Mouse (Mus musculus) hindbrain, postnatal 0 days (tissue): Measurements from ENCODE around the gene Olfr971. TPM values are rescaled to one million over a fixed set of nuclear protein-coding genes. Genes with fewer than 3 reads are reported as not detected.
"Not testable (repeated sequence)": the region's sequence is repeated elsewhere in the genome, so short reads cannot be mapped to it uniquely, and the experiment has no call there.

Experiments used
- ATAC-seq: fragments of 200-750 bp; cut with Nextera tagmentation; 2 replicates; pipeline ENCODE4 v1.8.0; 2017; ENCODE audit warnings: mild to moderate bottlenecking, moderate TSS enrichment, moderate library complexity
- DNase-seq: peaks from one replicate; pipeline ENCODE4 v3.0.0-alpha.2; 2015; ENCODE audit warnings: low spot score
- H3K27ac ChIP-seq: fragments of 300-500 bp; sonication (generic); 2 replicates; pipeline ENCODE4 v1.5.1; 2014; ENCODE audit warnings: mild to moderate bottlenecking
- H3K27me3 ChIP-seq: fragments of 300-500 bp; sonication (generic); 2 replicates; pipeline ENCODE4 v1.6.1; 2014; ENCODE audit warnings: low read length, mixed read lengths; ENCODE audit not compliant: insufficient read depth
- H3K36me3 ChIP-seq: fragments of 300-500 bp; sonication (generic); 2 replicates; pipeline ENCODE4 v1.6.1; 2014; ENCODE audit warnings: low read length, mixed read lengths; ENCODE audit not compliant: insufficient read depth
- H3K4me1 ChIP-seq: fragments of 300-500 bp; sonication (generic); 2 replicates; pipeline ENCODE4 v1.6.1; 2014; ENCODE audit warnings: antibody characterized with exemption, low read length, mixed read lengths; ENCODE audit not compliant: insufficient read depth
- H3K4me2 ChIP-seq: fragments of 300-500 bp; sonication (generic); 2 replicates; pipeline ENCODE4 v1.6.1; 2014; ENCODE audit warnings: low read depth, mild to moderate bottlenecking, low read length, moderate library complexity, mixed read lengths
- H3K4me3 ChIP-seq: fragments of 300-500 bp; sonication (generic); 2 replicates; pipeline ENCODE4 v1.5.1; 2014; ENCODE audit warnings: low read length
- H3K9ac ChIP-seq: fragments of 300-500 bp; sonication (generic); replicated peaks from 2 replicates; pipeline ENCODE4 v1.6.1; 2014; ENCODE audit warnings: mild to moderate bottlenecking, low read length, moderate library complexity, mixed read lengths
- H3K9me3 ChIP-seq: fragments of 300-500 bp; sonication (generic); 2 replicates; pipeline ENCODE4 v1.6.1; 2016; ENCODE audit warnings: low read length, mixed read lengths
- CTCF ChIP-seq: IDR thresholded peaks from 2 replicates; pipeline ENCODE4 v1.5.1; 2016; ENCODE audit warnings: antibody characterized with exemption, control low read depth, low read depth
- WGBS: fragments of 180-500 bp; shearing (Covaris S2); extraction: QIAGEN DNeasy Blood & Tissue Kit; methylation state at CpG from one replicate; pipeline ENCODE4 v1.1.7; 2014; 5-methylcytosine and 5-hydroxymethylcytosine counted together
- polyA plus RNA-seq: library from polyadenylated mRNA; unstranded; fragments of >200 nt; fragmentation: Nextera tagmentation; extraction: Ambion mirVana; gene quantifications from 2 replicates; pipeline ENCODE4 v1.2.1, GENCODE M21; 2015
- total RNA-seq: library from RNA; depleted of rRNA; stranded (reverse); fragments of >200 nt; gene quantifications from 2 replicates; pipeline ENCODE4 v1.2.3, GENCODE M21; 2014; rRNA removed

Olfr971 gene
- total RNA-seq (not detected in 2 replicates), polyA plus RNA-seq (not detected in 2 replicates)

DNA sequence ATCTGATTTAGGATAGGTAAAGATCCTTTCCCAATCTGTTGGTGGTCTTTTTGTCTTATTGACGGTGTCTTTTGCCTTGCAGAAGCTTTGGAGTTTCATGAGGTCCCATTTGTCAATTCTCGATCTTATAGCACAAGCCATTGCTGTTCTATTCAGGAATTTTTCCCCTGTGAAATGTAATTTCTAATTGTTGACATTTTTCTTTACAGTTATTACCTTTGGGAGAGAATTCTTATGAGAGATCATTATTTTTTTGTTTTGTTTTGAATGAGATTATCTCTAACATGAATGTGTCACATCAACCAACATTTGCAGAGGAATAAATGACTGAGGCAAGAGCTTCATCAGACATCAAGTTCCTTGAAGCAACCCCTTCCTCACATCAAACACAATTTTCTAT lies at the start of gene Olfr971:
Gene Olfr971, plus strand, starts transcription at position 301 of the 400 bp plus-strand sequence.
- not testable (repeated sequence) for H3K9me3 ChIP-seq, H3K27ac ChIP-seq, H3K9ac ChIP-seq, ATAC-seq, DNase-seq, H3K4me2 ChIP-seq, H3K27me3 ChIP-seq, H3K4me1 ChIP-seq, H3K36me3 ChIP-seq, H3K4me3 ChIP-seq
- WGBS: 89% methylated on average over 1 of the region's 2 CpGs

GRCm38 (mm10) chr9:39790558-39790957 lies 46.1 kb upstream of the Olfr971 start, which contains the start of gene Olfr969:
Gene Olfr969 (plus strand): TSS chr9:39790945.
- H3K36me3 ChIP-seq: no peaks in the 10 kb centered on the region
- no peak within 1 kb of the TSS for H3K27ac ChIP-seq
- no peaks in the 10 kb centered on the region for H3K9me3 ChIP-seq
- 78% methylated on average over 2 of the region's 2 CpGs for WGBS
- no peak within 1 kb of the TSS for H3K9ac ChIP-seq
- H3K4me3 ChIP-seq: no peak within 1 kb of the TSS
- ATAC-seq (no peak), DNase-seq (no peak)
- no peaks in the 10 kb centered on the region for H3K27me3 ChIP-seq
- no peak for TF ChIP-seq CTCF
- H3K4me1 ChIP-seq: no peaks in the 10 kb centered on the region
- H3K4me2 ChIP-seq: no peak within 1 kb of the TSS

DNA sequence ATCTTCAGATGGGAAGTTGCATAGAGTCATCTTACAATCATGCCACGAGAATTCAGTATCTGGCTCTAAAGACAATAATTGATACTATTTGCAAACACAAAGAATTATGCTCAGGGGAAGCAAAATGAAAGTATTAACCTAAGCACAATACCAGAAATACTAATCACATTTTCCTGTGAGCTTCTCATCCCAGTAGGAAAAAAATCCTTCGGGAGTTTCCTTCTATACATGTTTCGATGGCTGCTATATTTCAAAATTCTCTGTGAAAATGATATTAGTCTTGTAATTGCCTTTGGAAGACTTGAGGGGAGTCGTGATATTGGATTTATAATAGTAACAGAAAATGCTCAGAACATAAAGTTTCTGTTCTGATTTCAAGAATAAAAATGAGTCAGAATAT lies 28.1 kb upstream of the Olfr971 start, which contains the start of gene Olfr970:
Gene Olfr970, plus strand, starts transcription at position 301 of the 400 bp plus-strand sequence.
- ATAC-seq: no peak
- DNase-seq: no peak
- WGBS: 73% methylated on average over 4 of the region's 4 CpGs

GRCm38 (mm10) chr9:39866122-39866521 lies 29.4 kb downstream of the Olfr971 start, which contains the start of gene Olfr972:
Gene Olfr972 (plus strand): TSS chr9:39866422.
- no peak for ATAC-seq
- 60% methylated on average over 2 of the region's 2 CpGs for WGBS
- no peak within 1 kb of the TSS for H3K4me3 ChIP-seq

More for the DNA sequence above, 28.1 kb upstream of the Olfr971 start, which contains the start of gene Olfr970:
- H3K36me3 ChIP-seq: no peaks in the 10 kb centered on the region
- no peaks in the 10 kb centered on the region for H3K4me1 ChIP-seq
- no peak within 1 kb of the TSS for H3K4me3 ChIP-seq
- no peak within 1 kb of the TSS for H3K9ac ChIP-seq
- no peak for TF ChIP-seq CTCF
- H3K27ac ChIP-seq: no peak within 1 kb of the TSS
- H3K27me3 ChIP-seq: no peaks in the 10 kb centered on the region
- H3K4me2 ChIP-seq: no peak within 1 kb of the TSS
- H3K9me3 ChIP-seq: no peaks in the 10 kb centered on the region

GRCm38 (mm10) chr9:39871986-39872385 lies 35.3 kb downstream of the Olfr971 start:
- not testable (repeated sequence) for ATAC-seq, DNase-seq, H3K4me1 ChIP-seq, H3K27me3 ChIP-seq, H3K27ac ChIP-seq, H3K9ac ChIP-seq, H3K4me3 ChIP-seq, H3K36me3 ChIP-seq, H3K4me2 ChIP-seq, H3K9me3 ChIP-seq
- WGBS: 81% methylated on average over 1 of the region's 1 CpGs

More at GRCm38 (mm10) chr9:39866122-39866521, 29.4 kb downstream of the Olfr971 start, which contains the start of gene Olfr972:
- TF ChIP-seq CTCF: no peak
- Histone ChIP-seq H3K9me3 (no peaks in the 10 kb centered on the region), H3K36me3 (no peaks in the 10 kb centered on the region), H3K9ac (no peak within 1 kb of the TSS), H3K27ac (no peak within 1 kb of the TSS), H3K4me2 (no peak within 1 kb of the TSS), H3K27me3 (no peaks in the 10 kb centered on the region), H3K4me1 (no peaks in the 10 kb centered on the region)
- DNase-seq: no peak

DNA sequence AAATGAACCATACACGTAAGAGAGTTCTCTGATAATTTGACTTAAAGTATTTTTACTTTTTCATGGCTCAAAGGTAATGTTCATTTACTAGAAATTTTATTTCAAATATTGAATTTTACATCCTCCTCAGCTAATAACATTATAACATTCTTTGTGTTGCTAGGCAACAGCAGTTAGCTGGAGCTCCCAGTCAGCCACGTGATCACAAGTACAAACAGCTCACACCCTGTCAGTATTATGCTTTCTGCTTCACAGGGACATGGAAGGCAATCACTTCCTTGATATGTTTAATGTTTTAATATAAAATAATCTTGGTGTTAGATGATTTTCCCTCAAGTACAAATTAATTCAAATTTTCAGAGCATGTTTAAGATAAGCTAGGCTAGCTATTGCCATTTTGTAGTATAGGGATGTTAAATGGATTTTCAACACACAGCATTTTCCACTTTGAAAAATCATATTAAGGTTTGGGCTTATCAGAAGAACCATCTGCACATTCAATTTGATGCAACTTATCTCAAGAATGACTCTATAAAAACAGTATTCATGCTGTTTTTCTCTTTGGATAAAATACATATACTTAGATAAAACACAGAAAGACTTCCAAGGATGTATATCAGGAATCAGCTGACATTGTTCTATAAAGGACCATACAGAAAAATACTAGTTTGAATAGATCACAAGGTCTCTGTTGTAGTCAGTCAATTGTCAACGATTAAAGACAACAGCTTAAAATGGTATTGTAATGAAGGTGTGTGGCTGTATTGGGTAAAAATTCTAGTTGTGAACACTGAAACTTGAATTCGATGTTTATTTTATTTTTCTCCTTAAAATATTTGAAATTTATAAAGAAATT lies 41.1 kb downstream of the Olfr971 start:
- not testable (repeated sequence) for H3K4me2 ChIP-seq, H3K36me3 ChIP-seq, H3K27me3 ChIP-seq, H3K9ac ChIP-seq, DNase-seq, H3K9me3 ChIP-seq, H3K4me1 ChIP-seq, H3K4me3 ChIP-seq, H3K27ac ChIP-seq
- whole genome bisulfite sequencing: no CpG with 5 or more reads among the region's 4 CpGs
- peak; percentile 87 for ATAC-seq

Other genes starting within 250 kb of the Olfr971 start
- 234 and 241 TPM in 2 replicates for gene AW551984, start 232.5 kb upstream of the Olfr971 start, total RNA-seq
- 170 and 185 TPM in 2 replicates for gene AW551984, start 232.5 kb upstream of the Olfr971 start, polyA plus RNA-seq
- not detected in 2 replicates for gene Olfr148, start 226.2 kb upstream of the Olfr971 start, total RNA-seq
- gene Olfr148, start 226.2 kb upstream of the Olfr971 start, polyA plus RNA-seq: not detected in 2 replicates
- not detected in 2 replicates for gene Olfr960, start 215.5 kb upstream of the Olfr971 start, total RNA-seq
- gene Olfr960, start 215.5 kb upstream of the Olfr971 start, polyA plus RNA-seq: not detected in 2 replicates
- gene Olfr961, start 191.8 kb upstream of the Olfr971 start, total RNA-seq: not detected in 2 replicates
- gene Olfr961, start 191.8 kb upstream of the Olfr971 start, polyA plus RNA-seq: not detected in 2 replicates
- gene Olfr963, start 169.7 kb upstream of the Olfr971 start, total RNA-seq: not detected in 2 replicates
- gene Olfr963, start 169.7 kb upstream of the Olfr971 start, polyA plus RNA-seq: not detected in 2 replicates
- not detected in 2 replicates for gene Olfr149, start 129.8 kb upstream of the Olfr971 start, total RNA-seq
- gene Olfr149, start 129.8 kb upstream of the Olfr971 start, polyA plus RNA-seq: not detected in 2 replicates
- gene Olfr965, start 125.5 kb upstream of the Olfr971 start, total RNA-seq: not detected in 2 replicates
- not detected in 2 replicates for gene Olfr965, start 125.5 kb upstream of the Olfr971 start, polyA plus RNA-seq
- gene Olfr150, start 105.9 kb upstream of the Olfr971 start, total RNA-seq: not detected in 2 replicates
- not detected in 2 replicates for gene Olfr150, start 105.9 kb upstream of the Olfr971 start, polyA plus RNA-seq
- gene Olfr967, start 90.6 kb upstream of the Olfr971 start, total RNA-seq: not detected in 2 replicates
- not detected in 2 replicates for gene Olfr967, start 90.6 kb upstream of the Olfr971 start, polyA plus RNA-seq
- gene Olfr968, start 53.6 kb upstream of the Olfr971 start, total RNA-seq: not detected in 2 replicates
- not detected in 2 replicates for gene Olfr968, start 53.6 kb upstream of the Olfr971 start, polyA plus RNA-seq
- not detected in 2 replicates for gene Olfr969, start 45.9 kb upstream of the Olfr971 start, total RNA-seq
- not detected in 2 replicates for gene Olfr969, start 45.9 kb upstream of the Olfr971 start, polyA plus RNA-seq
- gene Olfr970, start 28.0 kb upstream of the Olfr971 start, total RNA-seq: not detected in 2 replicates
- not detected in 2 replicates for gene Olfr970, start 28.0 kb upstream of the Olfr971 start, polyA plus RNA-seq
- gene Olfr972, start 29.5 kb downstream of the Olfr971 start, total RNA-seq: not detected in 2 replicates
- gene Olfr972, start 29.5 kb downstream of the Olfr971 start, polyA plus RNA-seq: not detected in 2 replicates
- not detected in 2 replicates for gene Olfr229, start 70.5 kb downstream of the Olfr971 start, total RNA-seq
- not detected in 2 replicates for gene Olfr229, start 70.5 kb downstream of the Olfr971 start, polyA plus RNA-seq
- gene Olfr974, start 100.6 kb downstream of the Olfr971 start, total RNA-seq: not detected in 2 replicates
- gene Olfr974, start 100.6 kb downstream of the Olfr971 start, polyA plus RNA-seq: not detected in 2 replicates
- not detected in 2 replicates for gene Olfr975, start 115.2 kb downstream of the Olfr971 start, total RNA-seq
- gene Olfr975, start 115.2 kb downstream of the Olfr971 start, polyA plus RNA-seq: 0.05 TPM in 1 of 2 replicates, not detected in the other
- not detected in 2 replicates for gene Olfr976, start 124.3 kb downstream of the Olfr971 start, total RNA-seq
- gene Olfr976, start 124.3 kb downstream of the Olfr971 start, polyA plus RNA-seq: not detected in 2 replicates
- gene Olfr978, start 155.2 kb downstream of the Olfr971 start, total RNA-seq: not detected in 2 replicates
- not detected in 2 replicates for gene Olfr978, start 155.2 kb downstream of the Olfr971 start, polyA plus RNA-seq
- not detected in 2 replicates for gene Olfr979, start 166.6 kb downstream of the Olfr971 start, total RNA-seq
- not detected in 2 replicates for gene Olfr979, start 166.6 kb downstream of the Olfr971 start, polyA plus RNA-seq
- gene Olfr980, start 172.7 kb downstream of the Olfr971 start, total RNA-seq: not detected in 2 replicates
- gene Olfr980, start 172.7 kb downstream of the Olfr971 start, polyA plus RNA-seq: not detected in 2 replicates
- not detected in 2 replicates for gene Olfr981, start 184.6 kb downstream of the Olfr971 start, total RNA-seq
- gene Olfr981, start 184.6 kb downstream of the Olfr971 start, polyA plus RNA-seq: not detected in 2 replicates
- gene Olfr982, start 237.0 kb downstream of the Olfr971 start, total RNA-seq: not detected in 2 replicates
- gene Olfr982, start 237.0 kb downstream of the Olfr971 start, polyA plus RNA-seq: not detected in 2 replicates